Mouse (Mus musculus) hematopoietic multipotent progenitor cell, adult 10-12 weeks (in vitro differentiated cells): ENCODE measurements around the gene Dglucy. TPM values are rescaled to one million over a fixed set of nuclear protein-coding genes. Genes with fewer than 3 reads are reported as not detected.

Source experiments
- polyA plus RNA-seq: library from polyadenylated mRNA; stranded (reverse); fragments of >175 nt; gene quantifications from 2 replicates; pipeline ENCODE4 v1.2.3, GENCODE M21; 2012; ENCODE audit warnings: low replicate concordance

Dglucy gene
- polyA plus RNA-seq: 3.8 and 6.0 TPM in 2 replicates

DNA sequence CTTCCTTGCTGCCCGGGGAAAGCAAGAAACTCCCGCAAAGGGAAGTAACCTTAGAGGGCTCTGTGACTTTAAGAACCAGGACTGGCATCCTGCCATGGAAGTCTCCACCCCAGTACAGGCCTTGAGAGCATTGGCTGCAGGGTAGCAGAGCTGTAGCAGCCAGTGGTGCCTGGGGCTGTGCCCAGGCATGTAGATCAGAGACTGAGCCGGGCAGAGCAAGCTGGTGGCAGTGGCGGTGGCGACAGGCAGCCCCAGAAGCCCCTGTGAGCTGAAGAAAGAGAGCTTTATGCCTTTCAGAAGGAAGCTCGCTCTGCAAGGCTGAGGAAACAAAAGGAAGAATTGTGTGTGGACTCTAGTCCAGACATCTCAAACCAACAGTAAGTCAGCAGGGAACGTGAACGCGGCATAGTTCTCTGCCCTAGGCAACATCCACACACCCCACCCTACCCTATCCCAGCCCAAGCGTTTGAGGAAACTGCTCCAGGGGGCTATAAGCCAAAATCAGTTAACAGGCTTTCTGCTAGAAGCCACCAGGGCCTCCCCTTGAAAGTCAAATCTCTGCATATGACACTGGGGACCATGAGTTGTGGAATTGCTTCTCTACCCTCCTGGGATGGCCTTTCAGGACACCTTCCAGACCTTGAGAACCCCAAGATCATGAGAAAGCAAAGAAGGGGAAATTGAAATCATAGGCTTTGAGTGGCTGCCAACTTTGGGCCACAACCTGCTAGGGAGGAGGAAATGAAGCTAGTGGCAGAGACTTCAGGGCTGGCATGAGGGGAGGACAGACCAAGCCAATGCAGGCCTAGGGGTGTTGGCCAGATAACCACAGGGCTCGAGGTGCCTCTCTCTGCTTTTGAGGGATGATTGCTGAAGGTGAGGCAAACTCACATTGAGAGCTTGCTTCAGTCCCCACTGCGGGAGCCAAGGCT lies at the start of gene Dglucy:
TSS of gene Dglucy (plus strand) at position 124 of the 932 bp plus-strand sequence.

DNA sequence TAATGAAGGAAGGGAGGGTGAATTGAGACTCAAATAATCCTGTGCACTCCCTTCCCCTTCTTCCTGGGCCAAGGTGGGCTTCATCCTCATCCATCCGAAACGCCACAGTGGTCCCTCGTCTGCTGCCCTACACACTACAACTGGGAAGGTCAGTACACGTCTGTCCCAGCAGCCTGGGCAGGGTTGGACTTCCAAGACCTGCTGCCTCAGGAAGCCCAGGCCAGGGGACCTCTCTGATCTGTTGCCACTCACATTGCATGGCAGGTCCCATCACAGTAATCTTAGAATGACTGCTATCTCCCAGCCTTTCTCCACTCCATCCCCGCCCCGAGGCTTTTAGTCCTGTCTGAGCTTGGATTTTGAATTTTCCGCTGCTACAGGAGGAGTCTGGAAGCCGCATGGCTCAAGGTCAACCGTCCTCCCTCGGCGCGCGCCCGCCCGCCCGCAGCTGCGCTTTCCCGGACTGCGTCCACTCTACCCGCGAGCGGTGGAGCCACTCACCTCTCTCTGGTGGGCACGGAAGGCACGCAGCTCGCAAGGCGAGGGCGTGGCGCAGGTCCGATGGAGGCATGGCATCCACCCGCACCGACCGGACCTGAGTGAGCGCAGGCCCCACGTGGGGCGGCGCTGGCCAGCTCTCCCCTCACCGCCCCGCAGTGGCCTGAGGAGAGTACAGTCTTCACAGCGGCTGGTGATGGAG lies 128.9 kb downstream of the Dglucy start, which contains the start of gene Gpr68:
TSS of gene Gpr68 (minus strand) at position 601 of the 700 bp plus-strand sequence.

Other genes with a start within 250 kb of the Dglucy start
- gene Rps6ka5, start 52.1 kb upstream of the Dglucy start, polyA plus RNA-seq: 3.1 and 7.7 TPM in 2 replicates
- gene Gpr68, start 129.1 kb downstream of the Dglucy start, polyA plus RNA-seq: 6.2 and 10.7 TPM in 2 replicates
- gene Ccdc88c, start 250.0 kb downstream of the Dglucy start, polyA plus RNA-seq: 212 and 256 TPM in 2 replicates